ENCODE assay signal across 9 mouse cellular contexts in genomic region chr2:157259720-157260119, GRCm38 (mm10). TPM values are rescaled to one million over a fixed set of nuclear protein-coding genes. Genes with fewer than 3 reads are reported as not detected.
DNase-seq lines count a peak whose midpoint lies in the region; ATAC-seq and TF ChIP-seq lines count a peak whose summit lies in the region.
"Had no signal": no experiment of that assay in that cellular context is flagged by ENCODE, and none has a peak within 500 bp of the region (broad histone marks: within the 10 kb centered on the region; RNA-seq: fewer than 3 reads in every experiment).

No protein-coding gene starts in this region.

- TF ChIP-seq POLR2A in bone marrow macrophage, adult 2 months (IDR thresholded peaks at IDR 0.05; ENCODE audit: borderline replicate concordance, low read depth, low read length): no peak

- DNase-seq in cerebellum, adult 11 months: peak; percentile 24
- DNase-seq in CD4-positive, CD25-positive, alpha-beta regulatory T cell, adult 2 months (ENCODE audit: low read depth, low spot score): peak; percentile 79
- peak; percentile 27 to 37 for DNase-seq in frontal cortex, postnatal 25 days (ENCODE audit: low spot score in 2 of 2)
- peak; percentile 22 for DNase-seq in layer of hippocampus, adult 9-11 months
- peak; percentile 76 for DNase-seq in lung, postnatal 14 days
- peak; percentile 28 to 70 for DNase-seq in spleen, adult 18-20 months

- no peak overlapping the region for H3K4me3 ChIP-seq in bone marrow macrophage, adult 2 months (ENCODE audit: insufficient read depth, low read length)
- H3K4me3 ChIP-seq: limb, embryonic 15.5 days had no signal

- no peak overlapping the region for H3K27ac ChIP-seq in bone marrow macrophage, adult 2 months (ENCODE audit: insufficient read depth, low read depth, low read length)
- H3K27ac ChIP-seq: limb, embryonic 15.5 days had no signal

- no peaks in the 10 kb centered on the region for H3K4me1 ChIP-seq in bone marrow macrophage, adult 2 months (ENCODE audit: control insufficient read depth, insufficient read depth, low read length)

- TF ChIP-seq CTCF in bone marrow macrophage, adult 2 months (IDR thresholded peaks at IDR 0.05; ENCODE audit: low read depth, low read length): peak; percentile 60

- no peak for ATAC-seq in cerebellum, adult (ENCODE audit: insufficient number of reproducible peaks, low FRiP score, low TSS enrichment)

RNA-seq across cellular contexts. Expression of gene Rpn2, which starts 19.1 kb away (rescaled TPM):
- 175 and 184 TPM in 2 replicates for polyA plus RNA-seq in bone marrow macrophage, adult 2 months (2012; ENCODE audit: insufficient read depth, insufficient read length, missing spikeins)

RNA-seq across cellular contexts. Expression of gene Mroh8, which starts 19.6 kb away (rescaled TPM):
- polyA plus RNA-seq in bone marrow macrophage, adult 2 months (2012; ENCODE audit: insufficient read depth, insufficient read length, missing spikeins): not detected in 2 replicates

RNA-seq across cellular contexts. Expression of gene Rbl1, which starts 55.4 kb away (rescaled TPM):
- 22.8 and 26.6 TPM in 2 replicates for polyA plus RNA-seq in bone marrow macrophage, adult 2 months (2012; ENCODE audit: insufficient read depth, insufficient read length, missing spikeins)

Comparison
In these comparisons a context has a peak if more than half of its experiments do, and no peak if none do; other contexts are left out.
1. DNase-seq: peak in every context shown above with its lines; median percentile 79 in CD4-positive, CD25-positive, alpha-beta regulatory T cell, adult 2 months; 76 in lung, postnatal 14 days; 49 in spleen, adult 18-20 months; 32 in frontal cortex, postnatal 25 days; 24 in cerebellum, adult 11 months; 22 in layer of hippocampus, adult 9-11 months.